Mouse (Mus musculus): Measurements from ENCODE around the gene BC004004. TPM values are rescaled to one million over a fixed set of nuclear protein-coding genes. Genes with fewer than 3 reads are reported as not detected.
"Not testable (repeated sequence)": the region's sequence is repeated elsewhere in the genome, so short reads cannot be mapped to it uniquely, and the experiment has no call there.

The BC004004 gene
- polyA plus RNA-seq, 1 experiment from 2014 or later = 71.1 TPM

DNA sequence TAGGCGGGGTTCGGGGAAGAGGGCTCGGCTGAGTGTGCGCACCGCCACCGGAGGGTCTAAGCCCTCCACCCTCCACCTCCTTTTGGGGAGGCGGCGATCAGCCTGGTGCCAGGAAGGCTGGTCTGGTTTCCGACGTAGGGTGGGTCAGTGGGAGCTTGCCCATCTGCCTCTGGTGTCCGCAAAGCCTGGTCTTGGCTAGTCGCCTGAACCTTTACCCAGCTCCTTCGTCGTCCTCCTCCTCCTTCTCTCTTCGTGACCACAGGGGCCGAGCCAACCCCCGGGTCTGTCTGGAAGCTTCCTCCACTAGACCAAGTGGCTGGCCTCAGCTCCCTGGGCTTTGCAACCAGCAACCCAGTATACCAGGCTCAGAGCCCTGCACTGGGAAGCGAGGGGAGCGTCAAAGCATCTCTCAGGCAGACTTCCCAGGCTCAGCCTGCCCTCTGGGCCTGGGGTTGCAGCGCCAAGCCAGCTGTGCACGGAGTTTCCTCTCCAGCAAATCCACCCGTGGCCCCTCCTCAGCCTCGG, 30.1 kb upstream of the BC004004 start:
- WGBS = 1% methylated on average over 23 of the region's 23 CpGs
- peak overlapping the region; percentile 59 for H3K9ac ChIP-seq
- H3K27me3 ChIP-seq (ENCODE audit: insufficient read depth, low read length) = peaks cover 36% of the 10 kb centered on the region
- H3K4me3 ChIP-seq (ENCODE audit: low read depth, low read length) = peak overlapping the region; percentile 61
- no peak overlapping the region for H3K27ac ChIP-seq (ENCODE audit: low read depth)
- DNase-seq (peak; percentile 37), ATAC-seq (ENCODE audit: insufficient read depth) (no peak)
- no peaks in the 10 kb centered on the region for H3K36me3 ChIP-seq (ENCODE audit: insufficient read depth)
- peak overlapping the region; percentile 100 for H3K4me2 ChIP-seq
- no peaks in the 10 kb centered on the region for H3K9me3 ChIP-seq (ENCODE audit: low read depth, low read length)
- TF ChIP-seq CTCF (IDR thresholded peaks at IDR 0.05; ENCODE audit: low read depth) = no peak
- H3K4me1 ChIP-seq (ENCODE audit: insufficient read depth) = no peaks in the 10 kb centered on the region; the same call in 1 of the 2 replicates

DNA sequence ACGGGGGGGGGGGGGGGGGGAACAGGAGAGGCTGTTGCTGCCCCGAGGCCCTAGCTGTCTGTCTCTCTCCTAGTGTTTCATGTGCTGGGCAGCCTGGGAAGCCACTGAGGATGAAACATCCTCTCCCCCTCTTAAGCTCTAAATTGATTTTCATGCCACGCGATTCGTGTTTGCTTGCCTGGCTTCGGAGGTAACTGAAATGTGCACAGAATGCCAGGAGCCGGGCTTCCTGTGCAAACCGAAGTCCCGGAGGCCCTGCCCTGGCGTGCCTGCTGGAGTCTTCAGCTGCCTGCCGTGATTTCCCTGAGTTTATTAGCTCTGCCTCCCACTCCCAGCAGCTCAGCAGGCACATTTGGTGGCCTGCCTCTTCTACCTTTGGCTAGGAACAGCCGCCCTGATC, 23.7 kb upstream of the BC004004 start:
- H3K9me3 ChIP-seq (ENCODE audit: low read depth, low read length) = no peaks in the 10 kb centered on the region
- 0 out of 2 replicates have a peak overlapping the region, but pooled peaks have one; percentile 20 for H3K9ac ChIP-seq
- H3K4me3 ChIP-seq (ENCODE audit: low read depth, low read length) = no peak overlapping the region
- peaks cover 15% of the 10 kb centered on the region for H3K36me3 ChIP-seq (ENCODE audit: insufficient read depth)
- no peak for ATAC-seq (ENCODE audit: insufficient read depth)
- 0 out of 2 replicates have a peak, but pooled peaks cover 10% of the 10 kb centered on the region for H3K4me1 ChIP-seq (ENCODE audit: insufficient read depth)
- H3K27me3 ChIP-seq (ENCODE audit: insufficient read depth, low read length) = no peaks in the 10 kb centered on the region
- DNase-seq = no peak
- no peak overlapping the region for H3K4me2 ChIP-seq
- no peak overlapping the region for H3K27ac ChIP-seq (ENCODE audit: low read depth)
- TF ChIP-seq CTCF (IDR thresholded peaks at IDR 0.05; ENCODE audit: low read depth) = no peak
- 31% methylated on average over 11 of the region's 12 CpGs for WGBS

- H3K9ac ChIP-seq = no peak overlapping the region
- no peak overlapping the region for H3K27ac ChIP-seq (ENCODE audit: low read depth)
- H3K9me3 ChIP-seq (ENCODE audit: low read depth, low read length) = no peaks in the 10 kb centered on the region
- H3K36me3 ChIP-seq (ENCODE audit: insufficient read depth) = peaks cover 23% of the 10 kb centered on the region
- no peak overlapping the region for H3K4me2 ChIP-seq
- H3K4me1 ChIP-seq (ENCODE audit: insufficient read depth) = 0 out of 2 replicates have a peak, but pooled peaks cover 10% of the 10 kb centered on the region
- no peak for ATAC-seq (ENCODE audit: insufficient read depth)
- TF ChIP-seq CTCF (IDR thresholded peaks at IDR 0.05; ENCODE audit: low read depth) = no peak
- H3K4me3 ChIP-seq (ENCODE audit: low read depth, low read length) = no peak overlapping the region
- peak; percentile 44 for DNase-seq
- no peaks in the 10 kb centered on the region for H3K27me3 ChIP-seq (ENCODE audit: insufficient read depth, low read length)
- 29% methylated on average over 7 of the region's 7 CpGs for WGBS
These were observed 22.9 kb upstream of the BC004004 start for GRCm38 (mm10) chr17:29245725-29246124.

DNA sequence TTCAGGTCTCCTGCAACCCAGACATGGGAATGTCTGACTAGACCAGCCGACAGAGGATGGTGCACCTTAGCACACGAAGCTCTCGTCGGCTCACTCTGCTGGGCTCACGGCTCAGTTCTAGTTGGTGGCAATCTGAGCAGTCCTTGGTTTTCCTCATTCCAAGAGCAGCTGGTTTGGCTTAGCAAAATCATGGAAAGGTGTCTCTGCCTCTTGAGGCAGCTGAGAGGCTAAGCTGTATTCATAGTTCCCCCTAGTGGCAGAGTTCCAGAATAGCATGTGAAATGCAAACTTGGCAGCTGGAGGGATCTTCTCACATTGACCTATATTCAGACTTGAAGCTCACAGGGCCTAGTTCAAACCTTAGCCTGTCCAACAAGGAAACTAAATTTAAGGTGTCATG, 22.0 kb upstream of the BC004004 start:
- no peak overlapping the region for H3K27ac ChIP-seq (ENCODE audit: low read depth)
- peak; percentile 67 for ATAC-seq (ENCODE audit: insufficient read depth)
- TF ChIP-seq CTCF (IDR thresholded peaks at IDR 0.05; ENCODE audit: low read depth) = peak; percentile 96
- H3K4me2 ChIP-seq = no peak overlapping the region
- no peak overlapping the region for H3K9ac ChIP-seq
- H3K9me3 ChIP-seq (ENCODE audit: low read depth, low read length) = no peaks in the 10 kb centered on the region
- H3K4me3 ChIP-seq (ENCODE audit: low read depth, low read length) = no peak overlapping the region
- no peaks in the 10 kb centered on the region for H3K27me3 ChIP-seq (ENCODE audit: insufficient read depth, low read length)
- H3K36me3 ChIP-seq (ENCODE audit: insufficient read depth) = peaks cover 31% of the 10 kb centered on the region
- WGBS = 22% methylated on average over 5 of the region's 5 CpGs
- DNase-seq = peak; percentile 96
- peaks cover 14% of the 10 kb centered on the region for H3K4me1 ChIP-seq (ENCODE audit: insufficient read depth)

DNA sequence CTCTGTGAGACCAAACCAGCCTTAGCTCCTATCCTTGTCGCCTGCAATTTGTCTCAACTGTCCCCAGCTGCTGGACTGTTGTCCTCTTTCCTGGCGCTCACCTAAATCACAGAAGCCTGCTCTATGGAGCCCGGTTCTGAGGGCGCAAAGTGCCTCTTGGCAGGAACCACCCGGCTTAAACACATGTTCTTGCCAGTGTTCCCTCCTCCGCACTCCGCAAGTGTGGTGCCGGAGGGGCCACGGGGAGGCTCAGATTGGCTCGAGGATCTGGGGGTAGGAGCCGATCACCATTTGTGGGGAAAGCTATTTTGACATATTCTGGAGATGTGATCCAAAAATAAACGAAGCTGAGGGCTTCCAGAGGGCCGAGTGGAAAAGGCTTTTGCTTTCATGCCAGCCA, 20.7 kb upstream of the BC004004 start:
- no peak for DNase-seq
- H3K4me2 ChIP-seq = no peak overlapping the region
- ATAC-seq (ENCODE audit: insufficient read depth) = no peak
- H3K27me3 ChIP-seq (ENCODE audit: insufficient read depth, low read length) = no peaks in the 10 kb centered on the region
- H3K9me3 ChIP-seq (ENCODE audit: low read depth, low read length) = no peaks in the 10 kb centered on the region
- no peak overlapping the region; the same call in 1 of the 2 replicates for H3K27ac ChIP-seq (ENCODE audit: low read depth)
- no peak overlapping the region for H3K9ac ChIP-seq
- 64% methylated on average over 13 of the region's 13 CpGs for WGBS
- H3K4me1 ChIP-seq (ENCODE audit: insufficient read depth) = peaks cover 24% of the 10 kb centered on the region
- no peak for TF ChIP-seq CTCF (IDR thresholded peaks at IDR 0.05; ENCODE audit: low read depth)
- H3K36me3 ChIP-seq (ENCODE audit: insufficient read depth) = peaks cover 39% of the 10 kb centered on the region
- H3K4me3 ChIP-seq (ENCODE audit: low read depth, low read length) = no peak overlapping the region

GRCm38 (mm10) chr17:29249512-29249911, 19.1 kb upstream of the BC004004 start:
- peaks cover 24% of the 10 kb centered on the region for H3K4me1 ChIP-seq (ENCODE audit: insufficient read depth)
- no peak overlapping the region for H3K9ac ChIP-seq
- ATAC-seq (ENCODE audit: insufficient read depth) (no peak), DNase-seq (peak; percentile 86)
- H3K27ac ChIP-seq (ENCODE audit: low read depth) = peak overlapping the region; percentile 55; the same call in 1 of the 2 replicates
- no peaks in the 10 kb centered on the region for H3K9me3 ChIP-seq (ENCODE audit: low read depth, low read length)
- H3K4me2 ChIP-seq = no peak overlapping the region
- H3K4me3 ChIP-seq (ENCODE audit: low read depth, low read length) = no peak overlapping the region
- H3K36me3 ChIP-seq (ENCODE audit: insufficient read depth) = peaks cover 48% of the 10 kb centered on the region
- no peaks in the 10 kb centered on the region for H3K27me3 ChIP-seq (ENCODE audit: insufficient read depth, low read length)
- peak; percentile 46 for TF ChIP-seq CTCF (IDR thresholded peaks at IDR 0.05; ENCODE audit: low read depth)
- 56% methylated on average over 9 of the region's 9 CpGs for WGBS

GRCm38 (mm10) chr17:29251006-29251405, 17.6 kb upstream of the BC004004 start:
- Histone ChIP-seq H3K36me3 (ENCODE audit: insufficient read depth) (peaks cover 60% of the 10 kb centered on the region), H3K4me1 (ENCODE audit: insufficient read depth) (peaks cover 14% of the 10 kb centered on the region), H3K27ac (ENCODE audit: low read depth) (peak overlapping the region; percentile 83; the same call in 1 of the 2 replicates)
- not testable (repeated sequence) for ATAC-seq (ENCODE audit: insufficient read depth); DNase-seq; H3K4me3 ChIP-seq (ENCODE audit: low read depth, low read length); H3K9ac ChIP-seq; H3K4me2 ChIP-seq; H3K27me3 ChIP-seq (ENCODE audit: insufficient read depth, low read length); H3K9me3 ChIP-seq (ENCODE audit: low read depth, low read length)
- 78% methylated on average over 14 of the region's 14 CpGs for WGBS

Data from lung, embryonic 14.5 days (tissue).